Mouse (Mus musculus) liver, adult 2 months (tissue): ENCODE measurements around the gene Prtg. TPM values are rescaled to one million over a fixed set of nuclear protein-coding genes. Genes with fewer than 3 reads are reported as not detected.

Source experiments
- DNase-seq: peaks from one replicate; pipeline ENCODE4 v3.0.0-alpha.2; 2011; ENCODE audit warnings: low read depth, low spot score; ENCODE audit errors: extremely low read depth
- H3K27ac ChIP-seq: fragments of 200-500 bp; replicated peaks from 2 replicates; pipeline ENCODE4 v1.5.1; 2012; ENCODE audit warnings: low read depth, mild to moderate bottlenecking, control low read depth, inconsistent platforms, low read length; ENCODE audit not compliant: insufficient read depth
- H3K27me3 ChIP-seq: fragments of 200-500 bp; 2 replicates; pipeline ENCODE4 v1.6.1; 2012; ENCODE audit warnings: mild to moderate bottlenecking, moderate library complexity, low read length, inconsistent platforms; ENCODE audit not compliant: control insufficient read depth, insufficient read depth
- H3K36me3 ChIP-seq: fragments of 200-500 bp; 2 replicates; pipeline ENCODE4 v1.6.1; 2012; ENCODE audit warnings: low read length, inconsistent platforms; ENCODE audit not compliant: control insufficient read depth, insufficient read depth
- H3K4me1 ChIP-seq: fragments of 200-500 bp; 2 replicates; pipeline ENCODE4 v1.6.1; 2011; ENCODE audit warnings: low read length; ENCODE audit not compliant: control insufficient read depth, insufficient read depth
- H3K4me3 ChIP-seq: fragments of 200-500 bp; 2 replicates; pipeline ENCODE4 v1.5.1; 2011; ENCODE audit warnings: low read depth, mild to moderate bottlenecking, control low read depth, low read length, moderate library complexity; ENCODE audit not compliant: insufficient read depth
- H3K79me2 ChIP-seq: fragments of 200-500 bp; 2 replicates; pipeline ENCODE4 v1.6.1; 2012; ENCODE audit warnings: inconsistent platforms, mild to moderate bottlenecking, low read length, moderate library complexity; ENCODE audit not compliant: control insufficient read depth, insufficient read depth
- H3K9ac ChIP-seq: fragments of 200-500 bp; 2 replicates; pipeline ENCODE4 v1.6.1; 2012; ENCODE audit warnings: low read depth, mild to moderate bottlenecking, control low read depth, inconsistent platforms, low read length
- CTCF ChIP-seq: fragments of 200-500 bp; IDR thresholded peaks from 2 replicates; pipeline ENCODE4 v1.5.1; 2011; ENCODE audit warnings: low read depth, low read length, control low read depth
- POLR2A ChIP-seq: fragments of 200-500 bp; IDR thresholded peaks from 2 replicates; pipeline ENCODE4 v1.6.1; 2011; ENCODE audit warnings: low read length, control low read depth; ENCODE audit not compliant: insufficient read depth; ENCODE audit errors: extremely low read depth
- whole genome bisulfite sequencing: fragments of 180-500 bp; shearing (Covaris S2); methylation state at CpG from one replicate; pipeline ENCODE4 v1.1.7; 2018; 5-methylcytosine and 5-hydroxymethylcytosine counted together
- polyA plus RNA-seq: library from polyadenylated mRNA; depleted of rRNA; stranded (reverse); fragments of >200 nt; gene quantifications from 2 replicates; pipeline ENCODE4 v1.2.3, GENCODE M21; 2012
- total RNA-seq: library from RNA; depleted of rRNA; stranded (reverse); fragments of >200 nt; gene quantifications from 2 replicates; pipeline ENCODE4 v1.2.3, GENCODE M21; 2014

The Prtg gene
- total and polyA plus RNA-seq, 2 experiments: under 0.01 to 0.21 TPM

DNA sequence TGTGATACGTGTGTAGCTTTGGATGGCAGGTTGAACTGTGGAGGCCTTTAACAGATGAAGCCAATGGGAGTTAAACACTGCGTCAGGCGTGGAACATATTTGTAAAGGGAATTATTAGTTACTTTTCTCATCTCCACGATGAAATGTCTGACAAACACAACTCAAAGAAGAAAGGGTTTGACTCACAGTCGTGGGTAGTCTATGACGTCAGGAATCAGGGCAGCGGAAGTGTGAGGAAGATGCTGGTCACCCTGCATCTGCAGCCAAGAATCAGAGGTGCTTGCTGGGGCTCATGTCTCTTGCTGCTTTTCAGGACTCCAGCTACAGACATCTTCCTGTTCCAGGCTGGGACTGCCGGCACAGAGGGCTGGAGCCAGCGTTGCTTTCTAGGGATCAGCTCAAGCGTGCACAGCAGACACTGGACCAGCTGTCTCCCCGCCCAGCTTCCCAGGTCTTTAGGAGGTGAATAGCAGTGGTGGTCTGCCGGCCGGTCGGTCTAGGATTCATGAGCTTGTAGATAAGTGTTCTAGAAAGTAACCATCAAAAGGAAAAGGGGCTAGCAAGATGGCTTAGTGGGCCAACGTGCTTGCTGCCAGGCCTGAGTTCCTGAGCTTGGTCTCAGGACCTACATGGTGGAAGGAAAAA, 32.8 kb downstream of the Prtg start:
- 94% methylated on average over 15 of the region's 15 CpGs for WGBS
- TF ChIP-seq CTCF (no peak), POLR2A (no peak)
- H3K36me3 ChIP-seq: no peaks in the 10 kb centered on the region

GRCm38 (mm10) chr9:72844496-72844895, 37.8 kb downstream of the Prtg start:
- 97% methylated on average over 5 of the region's 5 CpGs for WGBS

More for the DNA sequence above, 32.8 kb downstream of the Prtg start:
- Histone ChIP-seq H3K4me3 (no peak overlapping the region), H3K4me1 (peaks cover 8% of the 10 kb centered on the region; the same call in 1 of the 2 replicates), H3K27me3 (no peaks in the 10 kb centered on the region), H3K9ac (no peak overlapping the region), H3K27ac (no peak overlapping the region), H3K79me2 (no peaks in the 10 kb centered on the region)
- no peak for DNase-seq

GRCm38 (mm10) chr9:72846160-72846559, 39.5 kb downstream of the Prtg start:
- no peak for DNase-seq
- Histone ChIP-seq H3K9ac (no peak overlapping the region), H3K4me1 (no peaks in the 10 kb centered on the region), H3K4me3 (no peak overlapping the region), H3K27me3 (no peaks in the 10 kb centered on the region), H3K27ac (no peak overlapping the region), H3K79me2 (no peaks in the 10 kb centered on the region), H3K36me3 (no peaks in the 10 kb centered on the region)
- no peak for TF ChIP-seq POLR2A
- no peak for TF ChIP-seq CTCF
- 94% methylated on average over 4 of the region's 4 CpGs for WGBS

More at GRCm38 (mm10) chr9:72844496-72844895, 37.8 kb downstream of the Prtg start:
- H3K9ac ChIP-seq: no peak overlapping the region
- H3K79me2 ChIP-seq: no peaks in the 10 kb centered on the region
- no peaks in the 10 kb centered on the region for H3K4me1 ChIP-seq
- H3K27me3 ChIP-seq: no peaks in the 10 kb centered on the region
- DNase-seq: no peak
- TF ChIP-seq CTCF: no peak
- no peak for TF ChIP-seq POLR2A
- H3K4me3 ChIP-seq: no peak overlapping the region
- H3K27ac ChIP-seq: no peak overlapping the region
- H3K36me3 ChIP-seq: no peaks in the 10 kb centered on the region

DNA sequence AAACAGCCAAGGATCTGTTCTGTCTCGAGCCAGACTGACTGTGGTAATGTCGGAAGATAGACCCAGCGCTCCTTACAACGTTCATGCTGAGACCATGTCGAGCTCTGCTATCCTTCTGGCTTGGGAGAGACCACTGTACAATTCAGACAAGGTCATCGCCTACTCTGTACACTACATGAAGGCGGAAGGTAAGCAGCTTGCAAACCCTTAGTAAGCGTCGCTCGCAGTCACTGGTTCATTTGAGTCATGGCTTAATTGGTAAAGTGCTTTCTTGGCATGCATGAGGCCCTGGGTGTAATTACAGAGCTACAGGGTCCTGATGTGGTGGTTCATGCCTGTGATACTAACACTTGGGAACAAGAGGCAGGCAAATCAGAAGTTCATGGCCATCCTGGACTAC, 44.9 kb downstream of the Prtg start:
- Histone ChIP-seq H3K4me3 (no peak overlapping the region), H3K9ac (no peak overlapping the region), H3K36me3 (no peaks in the 10 kb centered on the region), H3K27ac (no peak overlapping the region), H3K27me3 (no peaks in the 10 kb centered on the region), H3K79me2 (no peaks in the 10 kb centered on the region), H3K4me1 (no peaks in the 10 kb centered on the region)
- DNase-seq: no peak
- no peak for TF ChIP-seq POLR2A
- TF ChIP-seq CTCF: no peak
- WGBS: 96% methylated on average over 10 of the region's 10 CpGs

DNA sequence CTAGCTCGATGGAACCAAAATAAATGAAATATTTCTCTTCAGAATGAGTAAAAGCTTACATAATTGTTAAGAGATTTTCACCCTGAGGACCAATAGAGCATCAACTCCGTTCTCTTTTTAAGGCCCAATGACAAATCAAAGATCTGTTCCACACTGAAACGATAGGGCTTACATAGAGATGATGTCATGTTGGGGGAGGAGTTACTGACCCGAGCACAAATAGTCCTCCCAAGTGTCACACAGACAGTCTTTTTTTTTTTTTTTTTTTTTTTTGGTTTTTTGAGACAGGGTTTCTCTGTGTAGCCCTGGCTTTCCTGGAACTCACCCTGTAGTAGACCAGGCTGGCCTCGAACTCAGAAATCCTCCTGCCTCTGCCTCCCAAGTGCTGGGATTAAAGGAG, 45.3 kb downstream of the Prtg start:
- Histone ChIP-seq H3K9ac (no peak overlapping the region), H3K79me2 (no peaks in the 10 kb centered on the region), H3K36me3 (no peaks in the 10 kb centered on the region), H3K27me3 (no peaks in the 10 kb centered on the region), H3K4me1 (no peaks in the 10 kb centered on the region), H3K27ac (no peak overlapping the region), H3K4me3 (no peak overlapping the region)
- WGBS: 90% methylated on average over 5 of the region's 5 CpGs
- DNase-seq: no peak
- TF ChIP-seq CTCF (no peak), POLR2A (no peak)

- H3K27ac ChIP-seq: no peak overlapping the region
- TF ChIP-seq POLR2A: no peak
- TF ChIP-seq CTCF: no peak
- 87% methylated on average over 13 of the region's 13 CpGs for WGBS
- peak; percentile 4 for DNase-seq
- no peaks in the 10 kb centered on the region for H3K36me3 ChIP-seq
- H3K9ac ChIP-seq: no peak overlapping the region
- no peaks in the 10 kb centered on the region for H3K27me3 ChIP-seq
- no peaks in the 10 kb centered on the region for H3K4me1 ChIP-seq
- H3K4me3 ChIP-seq: no peak overlapping the region
- H3K79me2 ChIP-seq: no peaks in the 10 kb centered on the region
Observed at GRCm38 (mm10) chr9:72853681-72854190, 47.1 kb downstream of the Prtg start.
